Mouse (Mus musculus) embryonic stem cell, embryonic (primary cell): Measurements from ENCODE around the gene Nus1.

Source experiments
- CTCF ChIA-PET, 4 experiments: fragments of 300-600 bp in 2 of 4; fragments of 350-600 bp in 2 of 4; sonication (Branson Sonifier 250); formaldehyde crosslinking; loops; one replicate each; lab custom pipeline; 2022; ENCODE audit warnings: inconsistent platforms in 2 of 4; lab: Charles Lee
- POLR2A ChIA-PET, 4 experiments: fragments of 300-600 bp in 2 of 4; fragments of 350-600 bp in 2 of 4; sonication (Branson Sonifier 250); formaldehyde crosslinking; loops; one replicate each; lab custom pipeline; 2022; ENCODE audit warnings: antibody characterized with exemption in 4 of 4, inconsistent platforms in 1 of 4; lab: Charles Lee

Gene Nus1

DNA sequence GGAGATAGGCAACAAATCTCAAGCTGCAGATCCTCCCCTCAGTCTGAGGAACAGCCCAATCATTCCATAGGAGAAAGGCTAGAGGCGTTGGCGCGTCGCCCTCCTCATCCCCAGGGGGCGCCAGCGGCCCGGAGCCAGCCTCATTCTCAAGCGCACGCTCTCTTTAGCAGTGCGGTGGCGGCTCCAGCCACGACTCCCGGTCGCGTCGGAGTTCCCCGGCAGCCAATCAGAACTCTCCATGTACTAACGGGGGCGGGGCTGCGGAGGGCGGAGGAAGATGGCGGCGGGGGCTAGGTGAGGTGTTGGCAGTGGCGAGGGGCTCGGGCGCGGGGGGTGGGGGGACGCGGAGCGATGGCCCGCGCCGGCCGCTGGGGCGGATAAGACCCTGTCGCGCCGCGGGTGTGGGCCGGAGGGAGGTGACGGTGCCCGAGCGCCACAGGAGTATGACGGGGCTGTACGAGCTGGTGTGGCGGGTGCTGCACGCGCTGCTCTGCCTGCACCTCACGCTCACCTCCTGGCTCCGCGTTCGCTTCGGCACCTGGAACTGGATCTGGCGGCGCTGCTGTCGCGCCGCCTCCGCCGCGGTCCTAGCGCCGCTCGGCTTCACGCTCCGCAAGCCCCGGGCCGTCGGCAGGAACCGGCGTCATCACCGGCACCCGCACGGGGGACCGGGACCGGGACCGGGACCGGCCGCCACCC is at the start of gene Nus1:
TSS of gene Nus1 (plus strand) at position 249 of the 699 bp plus-strand sequence.
- ChIA-PET CTCF (interaction anchor here in 3 of 4 experiments (0.6 to 1.8 kb wide), 11 partner anchors 9 to 690 kb away, joined by 3 to 7 read pairs (median 3); partner anchors contain the start of gene Gopc (in 1 of the 3)), POLR2A (interaction anchor here (0.6 to 6.2 kb wide), 22 partner anchors 9 to 447 kb away, joined by 3 to 53 read pairs (median 4); partner anchors contain the start of genes Gopc (in 3 of the 4) and Dcbld1 (in 1 of the 4))

- CTCF ChIA-PET: no interaction called here
- POLR2A ChIA-PET: interaction anchor here in 1 of 4 experiments (0.7 kb wide), 1 partner anchor 22 kb away, joined by 4 read pairs; no protein-coding TSS in a partner anchor
These were observed 49.0 kb upstream of the Nus1 start for GRCm38 (mm10) chr10:52368376-52368775.

DNA sequence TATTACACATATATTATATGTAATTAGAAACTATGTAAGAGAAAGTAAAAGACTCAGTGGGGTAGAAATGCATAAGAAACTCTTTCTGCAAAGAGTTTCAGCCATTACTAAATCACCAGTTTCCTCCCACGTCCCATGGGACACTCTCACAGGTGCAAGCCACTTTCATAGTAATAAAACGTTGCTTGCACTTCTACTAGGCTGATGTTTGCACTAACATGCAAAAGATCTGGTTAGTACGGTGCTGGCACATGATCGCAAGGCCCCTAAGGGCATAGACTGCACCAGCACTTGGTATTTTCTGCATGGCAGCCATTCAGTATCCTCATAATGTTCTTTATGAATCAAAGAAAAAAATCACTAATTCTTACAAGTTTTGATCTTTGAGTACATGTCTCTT is 43.5 kb upstream of the Nus1 start:
- POLR2A ChIA-PET: interaction anchor here in 1 of 4 experiments (0.7 kb wide), 1 partner anchor 26 kb away, joined by 3 read pairs; no protein-coding TSS in a partner anchor

DNA sequence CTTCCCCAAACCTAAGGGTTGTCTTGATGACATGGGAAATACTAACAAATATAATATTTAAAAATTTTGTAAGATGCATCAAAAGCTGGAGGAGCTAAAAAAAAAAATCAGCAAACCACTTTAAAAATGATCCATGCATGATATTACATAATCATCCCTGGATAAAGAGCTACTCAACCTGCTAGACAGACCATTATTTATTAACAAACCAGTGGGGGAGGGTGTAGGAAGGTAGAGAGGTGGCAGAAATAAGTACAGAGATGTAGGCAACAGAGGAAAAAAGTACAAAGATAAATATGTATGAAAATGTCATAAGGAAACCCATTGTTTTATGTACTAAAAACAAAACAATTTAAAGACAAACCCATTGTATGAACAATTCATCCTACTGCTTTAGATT is 42.7 kb upstream of the Nus1 start:
- POLR2A ChIA-PET: interaction anchor here in 2 of 4 experiments (0.7 to 1.0 kb wide), 2 partner anchors 38 to 230 kb away, joined by 3 to 4 read pairs; no protein-coding TSS in a partner anchor
- CTCF ChIA-PET: interaction anchor here in 1 of 4 experiments (0.6 kb wide), 1 partner anchor 142 kb away, joined by 13 read pairs; no protein-coding TSS in a partner anchor

More for the DNA sequence above, 43.5 kb upstream of the Nus1 start:
- CTCF ChIA-PET: no interaction called here

DNA sequence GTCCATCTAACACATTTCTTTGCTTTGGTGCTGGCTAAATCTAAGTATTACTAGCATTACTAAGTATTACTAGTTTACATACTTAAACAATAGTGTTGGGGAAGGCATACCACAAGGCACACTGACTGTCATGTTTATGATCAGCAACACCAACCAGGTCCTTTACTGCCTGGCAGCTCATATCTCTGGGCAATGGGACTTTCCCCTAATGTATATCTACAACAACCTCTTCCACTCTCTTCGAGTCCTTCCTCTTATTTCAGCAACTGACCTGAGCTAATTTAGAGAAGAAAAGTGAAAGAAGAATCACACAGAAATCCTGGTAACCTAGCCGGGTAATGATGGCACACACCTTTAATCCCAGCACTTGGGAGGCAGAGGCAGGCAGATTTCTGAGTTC is 40.9 kb upstream of the Nus1 start:
- CTCF ChIA-PET: interaction anchor here in 2 of 4 experiments (0.6 to 1.2 kb wide), 2 partner anchors 17 to 28 kb away, joined by 4 read pairs; no protein-coding TSS in a partner anchor

DNA sequence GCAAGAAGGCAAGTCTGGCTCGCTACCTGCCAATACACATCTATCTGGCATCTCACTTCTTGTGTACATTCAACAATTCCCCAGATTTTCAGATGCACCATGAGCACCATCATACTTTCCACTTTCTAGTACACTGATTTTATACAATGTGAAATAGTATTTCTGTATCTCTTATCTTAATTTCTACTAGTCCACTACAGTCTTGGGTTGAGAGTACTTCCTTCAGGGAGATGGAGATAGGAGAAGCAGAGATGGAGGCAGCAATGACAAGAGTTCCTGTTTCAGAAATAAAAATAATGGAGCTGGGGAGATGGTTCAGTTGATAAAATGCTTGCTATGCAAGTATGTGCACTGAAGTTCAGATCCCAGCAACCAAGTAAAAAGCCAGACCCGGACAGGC is 39.5 kb upstream of the Nus1 start:
- ChIA-PET POLR2A (interaction anchor here in 1 of 4 experiments (0.6 kb wide), 1 partner anchor 131 kb away, joined by 7 read pairs; no protein-coding TSS in a partner anchor), CTCF (interaction anchor here in 1 of 4 experiments (0.6 kb wide), 1 partner anchor 100 kb away, joined by 3 read pairs; no protein-coding TSS in a partner anchor)

More for the DNA sequence above, 40.9 kb upstream of the Nus1 start:
- POLR2A ChIA-PET: interaction anchor here in 1 of 4 experiments (0.8 to 1.5 kb wide), 3 partner anchors 15 to 75 kb away, joined by 3 read pairs; no protein-coding TSS in a partner anchor

GRCm38 (mm10) chr10:52381321-52381801 is 36.0 kb upstream of the Nus1 start:
- POLR2A ChIA-PET: interaction anchor here (0.6 to 3.1 kb wide), 42 partner anchors 9 to 354 kb away, joined by 3 to 27 read pairs (median 4); partner anchors contain the start of genes Nus1 (in 3 of the 4) and Dcbld1 (in 1 of the 4)
- CTCF ChIA-PET: interaction anchor here (0.5 to 3.4 kb wide), 15 partner anchors 27 to 358 kb away, joined by 3 to 19 read pairs (median 4); partner anchors contain the start of gene Nus1 (in 1 of the 4)

DNA sequence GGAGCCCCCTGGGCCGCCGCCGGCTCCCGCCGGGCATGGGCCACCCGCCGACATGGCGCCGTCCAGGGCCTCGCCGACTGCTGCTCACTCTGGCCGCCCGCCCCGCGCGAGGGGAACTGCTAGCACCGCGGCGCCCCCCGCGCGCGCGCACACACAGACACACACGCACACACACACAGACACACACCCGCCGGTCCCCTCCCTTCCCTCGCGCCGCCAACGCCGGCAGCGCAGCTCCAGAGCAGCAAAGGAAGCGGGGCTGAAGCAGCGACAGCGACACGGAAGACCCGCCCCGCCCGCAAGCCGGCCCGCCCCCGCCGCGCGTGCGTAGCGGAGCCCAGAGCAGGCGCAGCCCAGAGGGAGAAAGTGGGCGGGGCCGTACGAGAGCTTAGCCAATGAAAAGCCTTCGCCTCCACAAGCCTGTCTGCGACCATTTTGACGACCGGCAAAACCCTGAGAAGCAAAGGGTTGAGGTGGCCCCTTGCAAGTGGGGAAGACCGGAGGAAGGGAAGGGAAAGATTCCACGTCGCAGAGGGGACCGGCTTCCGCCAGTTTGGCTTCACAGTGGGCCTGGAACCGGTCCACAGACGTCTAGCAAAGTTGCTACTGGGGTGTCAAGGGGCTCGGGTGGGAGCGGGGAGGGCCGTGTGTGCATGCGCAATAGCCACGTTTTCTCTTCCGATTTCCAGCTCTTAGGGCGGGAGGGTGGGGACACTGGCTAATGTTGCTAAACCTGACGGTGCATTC is 35.3 kb upstream of the Nus1 start, which contains the start of gene Gopc:
TSS of gene Gopc (minus strand) at position 280 of the 747 bp plus-strand sequence.
- ChIA-PET CTCF (interaction anchor here (0.6 to 3.4 kb wide), 16 partner anchors 28 to 276 kb away, joined by 3 to 19 read pairs (median 4); partner anchors contain the start of gene Nus1 (in 1 of the 4)), POLR2A (interaction anchor here (0.5 to 3.1 kb wide), 55 partner anchors 9 to 1247 kb away, joined by 3 to 27 read pairs (median 4); partner anchors contain the start of genes Nus1 (in 3 of the 4) and Dcbld1 (in 2 of the 4))

DNA sequence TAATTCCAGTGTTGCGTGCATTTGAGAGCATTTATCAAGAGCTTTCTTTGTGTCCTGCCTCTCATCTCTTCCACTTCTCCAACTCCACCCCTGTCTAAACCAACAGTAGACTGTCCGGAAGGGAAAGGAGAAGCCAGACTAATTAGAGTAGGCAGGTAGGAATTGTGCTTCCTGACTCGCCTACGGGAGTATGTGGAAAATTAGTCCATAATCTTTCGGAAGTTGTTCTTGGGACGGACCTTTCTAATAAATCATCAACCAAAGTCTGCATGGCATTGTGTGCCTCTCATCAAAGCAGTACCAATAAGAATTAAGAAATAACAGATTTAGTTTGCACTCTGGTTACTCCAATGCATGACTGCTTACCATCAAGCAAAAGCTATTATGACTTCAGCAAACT is 34.3 kb upstream of the Nus1 start:
- ChIA-PET CTCF (interaction anchor here (0.6 to 3.4 kb wide), 11 partner anchors 29 to 277 kb away, joined by 3 to 19 read pairs (median 6); no protein-coding TSS in a partner anchor), POLR2A (interaction anchor here in 3 of 4 experiments (0.8 to 3.1 kb wide), 22 partner anchors 8 to 1246 kb away, joined by 3 to 27 read pairs (median 6); partner anchors contain the start of genes Nus1 (in 3 of the 3) and Dcbld1 (in 1 of the 3))

- ChIA-PET CTCF (interaction anchor here in 3 of 4 experiments (2.1 to 3.4 kb wide), 3 partner anchors 167 kb away, joined by 6 to 19 read pairs (median 8); no protein-coding TSS in a partner anchor), POLR2A (interaction anchor here in 2 of 4 experiments (1.7 to 3.1 kb wide), 4 partner anchors 7 to 167 kb away, joined by 4 to 18 read pairs (median 14); no protein-coding TSS in a partner anchor)
These were observed 33.8 kb upstream of the Nus1 start for GRCm38 (mm10) chr10:52383522-52383921.

DNA sequence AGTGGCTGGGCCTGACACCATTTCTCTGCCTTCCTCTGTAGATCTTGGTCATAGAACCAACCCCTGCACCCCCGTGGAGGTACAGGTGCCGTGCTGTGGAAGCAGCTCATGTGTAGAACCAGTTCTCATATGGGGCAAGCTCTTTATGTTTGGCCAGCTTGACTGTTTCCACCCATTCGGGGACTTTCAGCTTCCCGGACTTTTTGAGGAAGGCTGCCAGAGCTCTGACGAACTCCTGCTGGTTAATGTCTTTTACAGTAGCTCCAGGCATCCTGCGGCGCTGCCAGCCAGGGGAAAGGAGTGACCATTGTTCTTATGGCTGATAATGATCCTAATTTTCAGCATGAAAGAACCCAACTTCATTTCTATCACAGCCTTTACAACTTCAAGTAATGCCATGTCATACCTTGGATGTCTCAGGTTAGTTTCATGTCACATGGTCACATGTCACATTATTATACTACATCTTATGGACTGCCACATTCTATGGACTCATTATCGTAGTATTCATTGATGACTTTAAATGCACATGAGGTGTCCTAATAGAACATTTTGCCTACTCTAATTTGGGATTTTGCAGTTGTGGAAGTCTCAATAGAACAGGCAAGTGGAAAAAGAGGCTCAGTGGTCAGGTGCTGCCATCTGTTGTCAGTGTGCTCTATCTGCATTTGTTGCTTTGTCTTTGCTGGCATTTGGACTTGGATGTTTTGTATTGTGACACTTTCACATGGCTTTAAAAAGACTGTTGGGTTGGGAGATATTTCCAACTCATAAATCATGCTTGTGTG is 32.3 kb upstream of the Nus1 start:
- ChIA-PET POLR2A (interaction anchor here in 2 of 4 experiments (0.7 to 1.3 kb wide), 3 partner anchors 14 to 168 kb away, joined by 3 to 4 read pairs (median 4); no protein-coding TSS in a partner anchor), CTCF (interaction anchor here in 3 of 4 experiments (0.7 to 2.1 kb wide), 4 partner anchors 38 to 169 kb away, joined by 3 to 10 read pairs (median 6); no protein-coding TSS in a partner anchor)

DNA sequence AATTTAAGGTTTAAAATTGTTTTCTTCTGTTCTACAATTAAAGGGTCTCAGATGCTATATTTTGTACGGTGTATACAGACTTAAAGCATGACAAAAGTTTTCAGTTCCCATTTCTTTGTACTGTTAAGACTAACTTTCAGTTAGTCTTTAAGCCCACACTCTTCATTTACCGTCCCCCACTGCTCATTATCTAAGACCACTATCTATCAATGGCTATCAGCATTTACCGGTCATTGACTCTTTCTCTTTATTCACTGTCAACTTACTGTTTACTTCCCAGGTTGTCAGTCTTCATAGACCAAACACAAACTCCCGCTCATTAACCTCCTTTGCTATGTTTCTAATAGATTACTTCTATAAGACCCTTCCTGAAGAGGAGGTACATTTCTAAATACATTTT is 30.2 kb upstream of the Nus1 start:
- POLR2A ChIA-PET: interaction anchor here in 1 of 4 experiments (0.6 kb wide), 1 partner anchor 596 kb away, joined by 4 read pairs; no protein-coding TSS in a partner anchor
- CTCF ChIA-PET: interaction anchor here in 1 of 4 experiments (1.9 kb wide), 1 partner anchor 171 kb away, joined by 5 read pairs; no protein-coding TSS in a partner anchor

DNA sequence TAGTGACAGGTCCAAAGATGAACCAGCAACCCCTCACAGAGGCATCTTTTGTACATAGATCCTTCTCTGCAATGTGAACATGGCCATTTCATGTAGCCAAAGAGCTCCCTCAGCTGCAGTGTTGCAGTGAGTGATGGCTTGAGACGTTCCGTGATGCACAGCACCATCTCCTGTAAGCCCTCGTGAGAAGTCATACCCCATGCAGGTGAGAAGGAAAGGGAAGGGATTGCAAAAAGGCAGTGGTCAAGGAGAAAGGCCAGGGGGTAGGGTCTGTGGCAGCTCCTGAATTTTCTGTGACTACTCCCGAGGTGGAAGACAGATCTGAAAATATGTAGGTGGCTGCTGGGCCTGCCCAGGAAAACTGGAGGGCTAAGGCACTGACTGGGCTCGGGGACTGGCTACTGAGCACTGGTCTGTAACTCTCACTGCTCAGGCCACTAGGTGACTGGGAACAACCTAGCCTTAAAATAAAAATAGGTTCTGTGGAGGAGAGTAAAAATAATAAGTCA is 28.4 kb upstream of the Nus1 start, which contains the start of gene Nepn:
TSS of gene Nepn (plus strand) at position 51 of the 509 bp plus-strand sequence.
- ChIA-PET CTCF (no interaction called here), POLR2A (interaction anchor here in 2 of 4 experiments (0.6 to 0.7 kb wide), 2 partner anchors 173 to 221 kb away, joined by 4 to 8 read pairs; no protein-coding TSS in a partner anchor)

- POLR2A ChIA-PET: interaction anchor here in 2 of 4 experiments (0.6 to 3.0 kb wide), 3 partner anchors 7 to 221 kb away, joined by 4 to 17 read pairs (median 8); partner anchors contain the start of gene Gopc (in 1 of the 2)
- CTCF ChIA-PET: no interaction called here
These were observed 27.9 kb upstream of the Nus1 start for GRCm38 (mm10) chr10:52389438-52389837.

DNA sequence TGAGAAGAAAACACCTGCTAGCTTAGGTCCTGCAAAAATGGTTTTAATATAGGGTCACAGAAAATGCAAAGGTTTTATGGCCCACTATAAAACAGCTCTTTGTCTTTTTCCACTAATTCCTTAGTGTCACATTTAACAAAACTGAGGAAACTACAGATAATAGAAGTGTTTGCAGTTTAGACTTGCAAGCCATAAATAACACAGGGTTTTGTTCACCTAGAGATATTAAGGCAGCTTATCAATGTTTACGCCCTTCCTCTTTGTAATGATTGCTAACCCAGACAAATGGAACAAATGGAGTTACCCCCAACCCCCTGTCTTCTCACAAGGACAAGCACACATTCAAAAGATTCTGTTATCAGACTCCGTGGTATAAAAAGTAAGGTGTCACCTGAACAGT is 26.1 kb upstream of the Nus1 start:
- ChIA-PET POLR2A (interaction anchor here in 1 of 4 experiments (3.0 kb wide), 1 partner anchor 9 kb away, joined by 17 read pairs; the partner anchor contains the start of gene Gopc), CTCF (interaction anchor here in 2 of 4 experiments (0.7 to 1.4 kb wide), 2 partner anchors 175 kb away, joined by 3 read pairs; no protein-coding TSS in a partner anchor)

DNA sequence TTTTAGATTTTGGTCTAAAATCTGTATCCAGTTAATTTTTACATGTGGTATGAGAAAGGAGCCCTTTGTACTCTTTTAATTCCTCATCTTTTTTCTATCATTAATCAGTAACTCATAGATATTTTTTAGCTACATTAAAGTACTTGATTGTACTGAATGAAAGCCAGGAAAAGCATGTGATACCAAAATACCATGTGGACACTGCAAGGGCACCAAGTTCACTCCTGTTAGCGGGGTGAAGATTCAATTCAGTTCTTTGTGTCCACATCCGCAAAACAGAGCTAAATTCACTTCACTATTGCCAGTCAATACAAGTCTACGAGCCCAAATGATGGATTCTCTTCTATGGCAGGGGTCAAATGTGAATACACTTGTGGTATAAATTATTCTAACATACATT is 20.7 kb upstream of the Nus1 start:
- POLR2A ChIA-PET: interaction anchor here in 1 of 4 experiments (1.5 kb wide), 1 partner anchor 14 kb away, joined by 4 read pairs; the partner anchor contains the start of gene Gopc
- CTCF ChIA-PET: no interaction called here
